ENCODE assay signal across 13 mouse cellular contexts in the genomic region with DNA sequence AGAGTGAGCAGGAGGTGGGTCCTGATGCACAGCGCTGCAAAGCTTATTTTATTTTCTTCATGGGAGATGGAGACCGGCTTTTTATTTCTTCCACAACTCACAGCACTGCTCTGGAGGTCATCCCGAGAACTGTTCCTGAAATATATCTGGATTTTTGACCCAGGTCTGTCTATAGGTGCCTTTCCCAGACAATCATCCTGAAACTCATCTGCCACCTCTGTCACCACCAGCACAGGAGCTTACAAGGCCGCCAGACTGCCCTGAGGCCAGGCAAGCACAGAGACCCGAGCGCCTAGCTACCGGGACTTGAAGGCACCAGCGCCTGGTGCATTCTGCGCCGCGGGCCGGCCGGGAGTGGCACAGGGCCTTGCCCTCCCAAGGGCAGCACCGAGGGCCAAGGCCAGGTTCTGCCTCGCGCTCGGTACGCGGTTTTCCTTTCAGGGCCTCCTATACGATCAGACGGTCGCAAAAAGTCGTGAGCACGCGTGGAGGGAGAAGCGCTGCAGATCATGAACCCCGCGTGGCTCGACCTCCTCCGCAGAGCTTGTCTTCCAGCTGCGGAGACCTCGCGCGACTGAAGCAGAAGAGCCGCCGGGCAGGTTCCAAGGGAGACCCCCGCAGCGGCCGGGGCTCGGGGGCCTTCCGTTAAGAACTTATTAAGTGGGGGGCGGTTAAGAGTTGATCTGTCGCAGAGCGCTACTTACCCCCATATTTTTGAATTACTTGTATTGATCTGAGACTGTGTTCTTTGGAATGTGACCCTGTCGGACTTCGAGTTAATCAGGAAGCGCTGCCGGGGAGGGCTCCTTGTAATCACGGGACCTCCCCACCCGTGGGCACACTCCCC. TPM values are rescaled to one million over a fixed set of nuclear protein-coding genes. Genes with fewer than 3 reads are reported as not detected.
A peak's percentile ranks its signal among the peaks of the same experiment; 100 is the strongest.
DNase-seq lines count a peak whose midpoint lies in the region; ATAC-seq lines count a peak whose summit lies in the region.
"Had no signal": no experiment of that assay in that cellular context is flagged by ENCODE, and none has a peak within 500 bp of the region (broad histone marks: within the 10 kb centered on the region; RNA-seq: fewer than 3 reads in every experiment).

No protein-coding gene starts in this region.

- no peak overlapping the region for H3K4me3 ChIP-seq in forebrain, embryonic 11.5 days (ENCODE audit: low read depth, low read length)
- H3K4me3 ChIP-seq in forebrain, embryonic 15.5 days, result no peak overlapping the region
- peak overlapping the region; percentile 12 for H3K4me3 ChIP-seq in hindbrain, embryonic 13.5 days
- H3K4me3 ChIP-seq in neural tube, embryonic 12.5 days, result peak overlapping the region; percentile 13; the same call in 1 of the 2 replicates

- no peak overlapping the region for H3K4me2 ChIP-seq in forebrain, embryonic 11.5 days (ENCODE audit: low read depth, low read length, severe bottlenecking)
- H3K4me2 ChIP-seq in forebrain, embryonic 15.5 days (replicated peaks), result no peak overlapping the region
- H3K4me2 ChIP-seq in hindbrain, embryonic 13.5 days, result 0 out of 2 replicates have a peak overlapping the region, but pooled peaks have one; percentile 13
- peak overlapping the region; percentile 15; the same call in 1 of the 2 replicates for H3K4me2 ChIP-seq in neural tube, embryonic 12.5 days (replicated peaks)

- peaks cover 11% of the 10 kb centered on the region; the same call in 1 of the 2 replicates for H3K4me1 ChIP-seq in forebrain, embryonic 11.5 days (replicated peaks; ENCODE audit: control insufficient read depth, insufficient read depth, low read length)
- peaks cover 14% of the 10 kb centered on the region for H3K4me1 ChIP-seq in forebrain, embryonic 15.5 days
- peaks cover 11% of the 10 kb centered on the region for H3K4me1 ChIP-seq in hindbrain, embryonic 13.5 days (replicated peaks)
- H3K4me1 ChIP-seq in neural tube, embryonic 12.5 days, result peaks cover 11% of the 10 kb centered on the region

- peaks cover 73% of the 10 kb centered on the region for H3K27me3 ChIP-seq in forebrain, embryonic 11.5 days (ENCODE audit: control insufficient read depth, insufficient read depth, low read length)
- H3K27me3 ChIP-seq in forebrain, embryonic 15.5 days, result peaks cover 74% of the 10 kb centered on the region
- H3K27me3 ChIP-seq in hindbrain, embryonic 13.5 days, result peaks cover 93% of the 10 kb centered on the region
- peaks cover 85% of the 10 kb centered on the region for H3K27me3 ChIP-seq in neural tube, embryonic 12.5 days (replicated peaks)

- no peak overlapping the region; the same call in 1 of the 2 replicates for H3K27ac ChIP-seq in forebrain, embryonic 11.5 days (ENCODE audit: low read depth, low read length)
- H3K27ac ChIP-seq in forebrain, embryonic 15.5 days (replicated peaks), result no peak overlapping the region
- H3K27ac ChIP-seq in hindbrain, embryonic 13.5 days, result no peak overlapping the region
- no peak overlapping the region for H3K27ac ChIP-seq in neural tube, embryonic 12.5 days

- 3% methylated on average over 50 of the region's 50 CpGs for WGBS in forebrain, embryonic 11.5 days
- WGBS in forebrain, embryonic 15.5 days, result 4% methylated on average over 50 of the region's 50 CpGs
- 2% methylated on average over 50 of the region's 50 CpGs for WGBS in hindbrain, embryonic 13.5 days
- 2% methylated on average over 50 of the region's 50 CpGs for WGBS in neural tube, embryonic 12.5 days

- no peak for ATAC-seq in forebrain, embryonic 11.5 days (replicated peaks; ENCODE audit: low FRiP score)
- no peak for ATAC-seq in forebrain, embryonic 15.5 days (replicated peaks)
- 0 out of 2 replicates have a peak, but pooled peaks have one; percentile 26 for ATAC-seq in hindbrain, embryonic 13.5 days (ENCODE audit: low FRiP score)
- ATAC-seq in neural tube, embryonic 12.5 days (ENCODE audit: low FRiP score, low read depth), result no peak

- peak overlapping the region; percentile 16; the same call in 1 of the 2 replicates for H3K9ac ChIP-seq in forebrain, embryonic 11.5 days (ENCODE audit: low read length)
- H3K9ac ChIP-seq in forebrain, embryonic 15.5 days (replicated peaks), result no peak overlapping the region
- H3K9ac ChIP-seq in hindbrain, embryonic 13.5 days, result no peak overlapping the region
- H3K9ac ChIP-seq in neural tube, embryonic 12.5 days, result no peak overlapping the region; the same call in 1 of the 2 replicates

- no peaks in the 10 kb centered on the region for H3K9me3 ChIP-seq in forebrain, embryonic 11.5 days (ENCODE audit: control insufficient read depth, low read length)
- H3K9me3 ChIP-seq in forebrain, embryonic 15.5 days, result no peaks in the 10 kb centered on the region
- no peaks in the 10 kb centered on the region for H3K9me3 ChIP-seq in hindbrain, embryonic 13.5 days
- no peaks in the 10 kb centered on the region for H3K9me3 ChIP-seq in neural tube, embryonic 12.5 days

- H3K36me3 ChIP-seq in forebrain, embryonic 11.5 days (ENCODE audit: control insufficient read depth, insufficient read depth, low read length), result no peaks in the 10 kb centered on the region
- no peaks in the 10 kb centered on the region for H3K36me3 ChIP-seq in forebrain, embryonic 15.5 days
- H3K36me3 ChIP-seq in hindbrain, embryonic 13.5 days, result no peaks in the 10 kb centered on the region
- H3K36me3 ChIP-seq in neural tube, embryonic 12.5 days, result no peaks in the 10 kb centered on the region

- peak; percentile 63 for DNase-seq in forebrain, embryonic 11.5 days (ENCODE audit: low spot score)
- DNase-seq in cerebellum, postnatal 10 days, result peak; percentile 49 to 53
- DNase-seq in spleen, postnatal 4 days (ENCODE audit: low spot score in 2 of 2), result no peak
- DNase-seq in layer of hippocampus, postnatal 14 days (ENCODE audit: low spot score in 2 of 2), result no peak
- no peak for DNase-seq in spleen, adult 12 weeks (ENCODE audit: low spot score)
- DNase-seq: B cell, adult 2 months; kidney, adult 2 months had no signal

RNA-seq across cellular contexts. Expression of a gene that starts 9.8 kb away (rescaled TPM):
- polyA plus RNA-seq in forebrain, embryonic 11.5 days (2014; fragmentation: Nextera tagmentation; extraction: Ambion mirVana), result 7.0 and 7.9 TPM in 2 replicates
- 1.1 and 1.3 TPM in 2 replicates for polyA plus RNA-seq in forebrain, embryonic 15.5 days (2015; fragmentation: Nextera tagmentation; extraction: Ambion mirVana)
- polyA plus RNA-seq in hindbrain, embryonic 13.5 days (2015; fragmentation: Nextera tagmentation; extraction: Ambion mirVana), result 1.6 and 1.9 TPM in 2 replicates
- polyA plus RNA-seq in neural tube, embryonic 12.5 days (2016; fragmentation: Nextera tagmentation; extraction: Ambion mirVana), result 2.9 and 3.4 TPM in 2 replicates
- total RNA-seq in layer of hippocampus, postnatal 14 days (2021), result under 1 TPM; 0.17 to 0.32 TPM
- total RNA-seq: monocyte, adult 5-6 weeks had no signal
- polyA plus RNA-seq: kidney, adult 2 months; liver, embryonic 16.5 days; stomach, embryonic 16.5 days had no signal

Comparison
In these comparisons a context has a peak if more than half of its experiments do, and no peak if none do; other contexts are left out.
1. DNase-seq: peak in forebrain, embryonic 11.5 days (single experiment) and cerebellum, postnatal 10 days (2 of 2); none in spleen, postnatal 4 days (0 of 2), layer of hippocampus, postnatal 14 days (0 of 2) and spleen, adult 12 weeks (single experiment).
2. H3K4me2 ChIP-seq: peak in hindbrain, embryonic 13.5 days (single experiment) and neural tube, embryonic 12.5 days (single experiment); none in forebrain, embryonic 11.5 days (single experiment) and forebrain, embryonic 15.5 days (single experiment).
3. H3K4me3 ChIP-seq: peak in hindbrain, embryonic 13.5 days (single experiment) and neural tube, embryonic 12.5 days (single experiment); none in forebrain, embryonic 11.5 days (single experiment) and forebrain, embryonic 15.5 days (single experiment).